Mouse (Mus musculus) heart, embryonic 11.5 days (tissue): ENCODE results near the gene Gm7075. TPM values are rescaled to one million over a fixed set of nuclear protein-coding genes. Genes with fewer than 3 reads are reported as not detected.
"Not testable (repeated sequence)": the region's sequence is repeated elsewhere in the genome, so short reads cannot be mapped to it uniquely, and the experiment has no call there.

ENCODE experiments used
- ATAC-seq: fragments of 200-750 bp; cut with Nextera tagmentation; replicated peaks from 2 replicates; pipeline ENCODE4 v1.8.0; 2017; ENCODE audit warnings: moderate library complexity; ENCODE audit not compliant: insufficient number of reproducible peaks, low FRiP score, low TSS enrichment
- H3K27ac ChIP-seq: fragments of 300-500 bp; sonication (generic); 2 replicates; pipeline ENCODE4 v1.5.1; 2014; ENCODE audit warnings: mild to moderate bottlenecking, low read depth, low read length
- H3K27me3 ChIP-seq: fragments of 300-500 bp; sonication (generic); 2 replicates; pipeline ENCODE4 v1.6.1; 2014; ENCODE audit warnings: mild to moderate bottlenecking, low read length, mixed read lengths; ENCODE audit not compliant: control insufficient read depth, insufficient read depth
- H3K36me3 ChIP-seq: fragments of 300-500 bp; sonication (generic); 2 replicates; pipeline ENCODE4 v1.6.1; 2014; ENCODE audit warnings: mild to moderate bottlenecking, low read length, moderate library complexity, mixed read lengths; ENCODE audit not compliant: control insufficient read depth, insufficient read depth
- H3K4me1 ChIP-seq: fragments of 300-500 bp; sonication (generic); 2 replicates; pipeline ENCODE4 v1.6.1; 2014; ENCODE audit warnings: low read length; ENCODE audit not compliant: control insufficient read depth, insufficient read depth
- H3K4me2 ChIP-seq: fragments of 300-500 bp; sonication (generic); 2 replicates; pipeline ENCODE4 v1.6.1; 2014; ENCODE audit warnings: mild to moderate bottlenecking, moderate library complexity
- H3K4me3 ChIP-seq: fragments of 300-500 bp; sonication (generic); 2 replicates; pipeline ENCODE4 v1.5.1; 2014; ENCODE audit warnings: low read depth, low read length
- H3K9ac ChIP-seq: fragments of 300-500 bp; sonication (generic); 2 replicates; pipeline ENCODE4 v1.6.1; 2014; ENCODE audit warnings: mild to moderate bottlenecking, low read depth, low read length, moderate library complexity
- H3K9me3 ChIP-seq: fragments of 300-500 bp; sonication (generic); replicated peaks from 2 replicates; pipeline ENCODE4 v1.6.1; 2016; ENCODE audit warnings: low read length; ENCODE audit not compliant: control insufficient read depth
- WGBS: fragments of 180-500 bp; shearing (Covaris S2); extraction: QIAGEN DNeasy Blood & Tissue Kit; methylation state at CpG from one replicate; pipeline ENCODE4 v1.1.7; 2014; ENCODE audit not compliant: insufficient replicate concordance; 5-methylcytosine and 5-hydroxymethylcytosine counted together
- polyA plus RNA-seq: library from polyadenylated mRNA; unstranded; fragments of >200 nt; fragmentation: Nextera tagmentation; extraction: Ambion mirVana; gene quantifications from 2 replicates; pipeline ENCODE4 v1.2.1, GENCODE M21; 2014

Gene Gm7075
- polyA plus RNA-seq, 1 experiment from 2014 or later: not detected

GRCm38 (mm10) chr10:63427146-63427545 lies 5.6 kb upstream of the Gm7075 start:
- H3K27ac ChIP-seq: no peak overlapping the region
- WGBS: 80% methylated on average over 8 of the region's 8 CpGs

GRCm38 (mm10) chr10:63424475-63424814 lies 2.9 kb upstream of the Gm7075 start:
- Histone ChIP-seq H3K27me3 (no peaks in the 10 kb centered on the region), H3K4me3 (no peak overlapping the region), H3K9ac (no peak overlapping the region), H3K36me3 (no peaks in the 10 kb centered on the region), H3K4me1 (no peaks in the 10 kb centered on the region), H3K9me3 (no peaks in the 10 kb centered on the region), H3K4me2 (no peak overlapping the region), H3K27ac (no peak overlapping the region)
- ATAC-seq: no peak

More at GRCm38 (mm10) chr10:63427146-63427545, 5.6 kb upstream of the Gm7075 start:
- no peaks in the 10 kb centered on the region for H3K4me1 ChIP-seq
- H3K9me3 ChIP-seq: no peaks in the 10 kb centered on the region
- H3K4me3 ChIP-seq: no peak overlapping the region
- H3K9ac ChIP-seq: no peak overlapping the region
- no peak for ATAC-seq
- H3K27me3 ChIP-seq: no peaks in the 10 kb centered on the region
- H3K36me3 ChIP-seq: no peaks in the 10 kb centered on the region
- no peak overlapping the region for H3K4me2 ChIP-seq

- no peak for ATAC-seq
Observed at GRCm38 (mm10) chr10:63423591-63424474, 2.2 kb upstream of the Gm7075 start.

GRCm38 (mm10) chr10:63422736-63422992 lies 1.1 kb upstream of the Gm7075 start:
- ATAC-seq: no peak
- Histone ChIP-seq H3K27ac (no peak overlapping the region), H3K4me1 (no peaks in the 10 kb centered on the region), H3K4me3 (no peak overlapping the region), H3K9ac (no peak overlapping the region), H3K27me3 (no peaks in the 10 kb centered on the region), H3K4me2 (no peak overlapping the region), H3K9me3 (no peaks in the 10 kb centered on the region), H3K36me3 (no peaks in the 10 kb centered on the region)
- WGBS: 85% methylated on average over 5 of the region's 5 CpGs

More at GRCm38 (mm10) chr10:63423591-63424474, 2.2 kb upstream of the Gm7075 start:
- H3K27me3 ChIP-seq: no peaks in the 10 kb centered on the region
- H3K4me1 ChIP-seq: no peaks in the 10 kb centered on the region
- no peak overlapping the region for H3K9ac ChIP-seq
- H3K4me2 ChIP-seq: no peak overlapping the region
- no peak overlapping the region for H3K4me3 ChIP-seq
- no peaks in the 10 kb centered on the region for H3K36me3 ChIP-seq
- no peaks in the 10 kb centered on the region for H3K9me3 ChIP-seq
- 80% methylated on average over 9 of the region's 9 CpGs for WGBS
- H3K27ac ChIP-seq: no peak overlapping the region

GRCm38 (mm10) chr10:63417061-63417460 lies 4.5 kb downstream of the Gm7075 start:
- Histone ChIP-seq H3K9me3 (no peaks in the 10 kb centered on the region), H3K27me3 (no peaks in the 10 kb centered on the region), H3K27ac (no peak overlapping the region), H3K4me3 (no peak overlapping the region), H3K36me3 (no peaks in the 10 kb centered on the region), H3K4me1 (no peaks in the 10 kb centered on the region), H3K9ac (no peak overlapping the region), H3K4me2 (no peak overlapping the region)
- no peak for ATAC-seq
- 37% methylated on average over 5 of the region's 5 CpGs for WGBS

GRCm38 (mm10) chr10:63415850-63416249 lies 5.7 kb downstream of the Gm7075 start:
- H3K4me1 ChIP-seq: no peaks in the 10 kb centered on the region
- no peak overlapping the region for H3K9ac ChIP-seq
- 46% methylated on average over 7 of the region's 7 CpGs for WGBS
- peak overlapping the region; percentile 46 for H3K4me2 ChIP-seq
- no peak overlapping the region for H3K4me3 ChIP-seq
- H3K36me3 ChIP-seq: no peaks in the 10 kb centered on the region
- H3K27ac ChIP-seq: no peak overlapping the region
- no peak for ATAC-seq
- no peaks in the 10 kb centered on the region for H3K27me3 ChIP-seq
- no peaks in the 10 kb centered on the region for H3K9me3 ChIP-seq

GRCm38 (mm10) chr10:63415287-63415686 lies 6.3 kb downstream of the Gm7075 start:
- no peak overlapping the region for H3K9ac ChIP-seq
- no peak overlapping the region for H3K4me3 ChIP-seq
- ATAC-seq: no peak
- H3K9me3 ChIP-seq: no peaks in the 10 kb centered on the region
- WGBS: 70% methylated on average over 7 of the region's 7 CpGs
- no peak overlapping the region for H3K4me2 ChIP-seq
- no peaks in the 10 kb centered on the region for H3K27me3 ChIP-seq
- no peaks in the 10 kb centered on the region for H3K4me1 ChIP-seq
- H3K36me3 ChIP-seq: no peaks in the 10 kb centered on the region
- H3K27ac ChIP-seq: no peak overlapping the region

- Histone ChIP-seq H3K27ac (no peak overlapping the region), H3K36me3 (no peaks in the 10 kb centered on the region), H3K27me3 (no peaks in the 10 kb centered on the region), H3K9ac (no peak overlapping the region), H3K4me2 (no peak overlapping the region), H3K4me1 (no peaks in the 10 kb centered on the region), H3K4me3 (no peak overlapping the region), H3K9me3 (no peaks in the 10 kb centered on the region)
- ATAC-seq: no peak
- 80% methylated on average over 17 of the region's 17 CpGs for WGBS
Observed at GRCm38 (mm10) chr10:63412756-63413155, 8.8 kb downstream of the Gm7075 start.

GRCm38 (mm10) chr10:63411674-63412073 lies 9.9 kb downstream of the Gm7075 start:
- H3K9ac ChIP-seq, H3K4me2 ChIP-seq, ATAC-seq, H3K4me1 ChIP-seq, H3K27ac ChIP-seq, H3K36me3 ChIP-seq, H3K4me3 ChIP-seq, H3K9me3 ChIP-seq, H3K27me3 ChIP-seq: not testable (repeated sequence)
- 81% methylated on average over 6 of the region's 7 CpGs for WGBS
